Mouse (Mus musculus) neutrophil, adult 5-6 weeks (primary cell): ENCODE measurements around the gene Ppm1h. TPM values are rescaled to one million over a fixed set of nuclear protein-coding genes. Genes with fewer than 3 reads are reported as not detected.
"Not testable (repeated sequence)": the region's sequence is repeated elsewhere in the genome, so short reads cannot be mapped to it uniquely, and the experiment has no call there.

ENCODE experiments used
- ATAC-seq: fragments of 151-379, 151-347 bp; 2 replicates; pipeline ENCODE4 v1.8.0; 2017; ENCODE audit warnings: mild to moderate bottlenecking, moderate TSS enrichment; ENCODE audit not compliant: insufficient number of reproducible peaks, poor library complexity, low FRiP score, severe bottlenecking; ENCODE audit errors: extremely low read depth
- total RNA-seq: library from RNA; stranded (forward); fragments of 200-1000 nt; gene quantifications from 2 replicates; pipeline ENCODE4 v1.2.3, GENCODE M21; 2017

The Ppm1h gene
- total RNA-seq, 1 experiment from 2014 or later, result 28.0 TPM

DNA sequence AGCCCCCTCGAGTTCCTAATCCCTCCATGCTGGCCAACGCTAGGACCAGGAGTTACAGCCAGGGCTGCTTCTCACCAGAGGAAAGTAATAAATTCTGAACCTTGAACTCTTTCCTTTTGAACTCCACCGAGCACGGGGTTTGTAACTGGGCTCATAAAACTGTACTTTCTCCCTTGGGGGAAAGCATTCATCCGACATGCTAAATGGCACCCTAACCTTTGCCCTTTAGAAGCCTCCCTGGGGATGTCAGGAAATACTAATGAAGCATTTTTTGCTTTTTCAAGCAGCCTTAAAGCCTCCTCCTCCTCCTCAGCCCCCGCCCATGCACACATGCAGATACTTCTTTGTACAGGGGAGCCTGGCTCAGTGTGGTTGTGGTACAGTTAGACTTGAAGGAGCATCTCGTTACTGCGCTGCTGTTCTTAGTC lies 232.2 kb downstream of the Ppm1h start:
- no peak for ATAC-seq

DNA sequence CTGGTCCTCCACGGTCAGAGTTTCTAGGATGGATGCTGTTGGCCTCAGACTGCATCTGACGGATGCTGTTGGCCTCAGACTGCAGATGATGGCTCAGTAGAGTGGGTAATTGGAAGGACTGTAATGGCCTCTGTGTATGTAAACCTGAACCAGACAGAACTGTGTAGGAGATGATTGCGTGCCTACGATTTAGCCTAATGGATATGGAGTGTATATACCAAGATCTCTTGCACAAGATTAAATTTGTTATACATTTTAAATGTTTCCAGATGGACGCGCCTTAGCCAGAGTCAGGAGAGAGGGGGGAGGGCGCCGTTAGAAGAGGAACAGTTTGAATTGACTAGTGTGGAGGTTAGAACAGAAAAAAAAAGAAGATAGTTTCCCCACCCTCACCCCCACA lies 233.1 kb downstream of the Ppm1h start:
- ATAC-seq, result no peak

DNA sequence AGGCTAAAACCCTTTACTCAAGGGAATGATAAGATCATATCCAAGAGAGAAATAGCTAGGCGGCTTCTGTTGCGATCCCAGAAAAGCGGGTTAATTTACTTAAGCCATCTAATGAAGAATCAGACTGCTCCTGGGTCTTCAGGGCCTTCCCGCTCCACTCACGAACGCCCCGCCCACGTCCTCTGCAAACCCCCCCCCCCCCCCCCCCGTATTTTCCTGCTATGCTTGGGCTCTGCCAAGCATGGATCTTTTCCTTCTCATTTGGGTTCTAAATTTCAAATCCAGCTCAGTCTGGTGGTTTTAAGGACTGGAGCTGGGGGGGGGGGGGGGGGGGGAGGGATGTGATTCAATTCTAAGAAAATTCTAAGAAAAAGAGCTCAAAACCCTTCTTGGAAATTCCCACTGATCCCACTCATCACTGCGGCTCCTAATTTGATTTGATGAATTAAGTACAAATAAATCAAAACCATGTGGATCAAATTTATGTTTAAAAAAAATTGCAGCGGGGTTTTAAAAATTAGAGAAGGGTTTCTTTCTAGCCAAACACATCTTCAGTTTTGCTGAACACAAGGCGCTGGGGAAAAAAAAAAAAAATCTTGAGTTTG lies 233.6 kb downstream of the Ppm1h start:
- no peak for ATAC-seq

DNA sequence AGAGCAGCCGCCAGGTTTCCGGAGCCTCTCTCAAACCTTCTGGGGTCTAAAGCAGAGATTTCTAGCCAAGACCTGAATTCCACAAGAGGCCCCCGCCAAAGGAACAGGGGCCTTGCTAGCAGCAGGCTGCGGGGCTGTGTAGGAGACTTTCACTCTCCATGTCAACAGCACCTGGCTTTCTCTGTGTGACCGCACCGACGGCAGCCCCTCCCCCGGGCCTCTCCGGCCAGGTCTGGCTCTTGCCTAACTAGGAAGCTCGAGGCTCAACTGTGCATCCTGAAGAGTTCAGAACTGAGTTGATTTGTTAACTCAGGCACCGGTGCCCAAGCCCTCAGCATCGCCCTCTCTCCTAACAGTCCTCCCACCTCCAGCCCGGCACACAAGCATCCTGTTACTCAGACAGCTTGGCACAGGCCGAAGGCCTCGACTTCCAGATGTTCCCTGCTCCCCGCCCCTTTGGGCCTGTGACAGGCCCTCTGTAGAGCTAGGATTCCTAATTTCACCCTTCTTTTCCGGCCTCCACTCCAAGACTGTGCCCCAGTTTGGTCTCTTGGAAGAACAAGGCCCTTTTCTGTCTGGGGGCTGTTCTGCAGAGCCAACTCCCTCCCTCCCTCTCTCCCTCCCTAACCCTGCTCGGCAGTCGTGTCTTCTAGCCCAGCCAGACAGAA lies 234.3 kb downstream of the Ppm1h start:
- no peak for ATAC-seq

DNA sequence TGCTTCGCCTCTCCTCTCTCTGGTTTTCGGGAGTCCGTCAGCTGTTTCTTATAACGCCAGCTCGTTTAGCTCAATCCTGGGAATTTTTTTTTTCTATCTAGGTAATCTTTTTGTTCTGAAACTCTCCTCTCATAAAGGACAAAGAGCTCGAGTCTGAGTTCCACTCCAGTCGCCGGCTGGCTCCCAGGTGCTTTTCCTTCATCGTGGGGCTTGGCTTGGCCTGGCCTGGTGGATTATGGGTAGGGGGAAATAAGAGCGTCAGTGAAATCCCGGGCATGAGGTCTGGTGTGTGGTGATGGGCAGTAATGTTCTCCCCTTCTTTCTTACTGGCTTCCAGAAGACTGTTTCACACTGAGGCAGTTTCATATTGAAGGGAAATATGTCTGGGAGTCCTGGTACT lies 234.8 kb downstream of the Ppm1h start:
- no peak for ATAC-seq

DNA sequence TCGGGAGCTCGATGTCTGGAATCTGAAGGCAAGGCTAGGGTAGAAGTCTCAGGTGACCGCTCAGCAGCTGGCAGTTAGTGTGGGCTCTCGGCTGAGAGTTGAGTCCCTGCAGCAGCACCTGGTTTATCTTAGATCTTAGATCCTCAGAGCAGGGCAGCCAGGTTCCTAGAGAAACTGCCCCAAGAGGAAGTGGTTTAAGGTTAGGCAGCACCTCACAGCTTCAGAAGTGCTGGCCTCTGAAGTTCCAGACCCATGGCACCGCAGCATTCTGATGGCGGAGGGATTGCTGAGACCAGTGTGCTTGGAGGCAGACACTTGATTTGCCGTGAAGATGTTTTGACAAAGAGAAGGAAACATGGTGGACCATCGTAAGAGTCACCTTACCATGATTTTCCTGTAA lies 237.3 kb downstream of the Ppm1h start:
- no peak for ATAC-seq

DNA sequence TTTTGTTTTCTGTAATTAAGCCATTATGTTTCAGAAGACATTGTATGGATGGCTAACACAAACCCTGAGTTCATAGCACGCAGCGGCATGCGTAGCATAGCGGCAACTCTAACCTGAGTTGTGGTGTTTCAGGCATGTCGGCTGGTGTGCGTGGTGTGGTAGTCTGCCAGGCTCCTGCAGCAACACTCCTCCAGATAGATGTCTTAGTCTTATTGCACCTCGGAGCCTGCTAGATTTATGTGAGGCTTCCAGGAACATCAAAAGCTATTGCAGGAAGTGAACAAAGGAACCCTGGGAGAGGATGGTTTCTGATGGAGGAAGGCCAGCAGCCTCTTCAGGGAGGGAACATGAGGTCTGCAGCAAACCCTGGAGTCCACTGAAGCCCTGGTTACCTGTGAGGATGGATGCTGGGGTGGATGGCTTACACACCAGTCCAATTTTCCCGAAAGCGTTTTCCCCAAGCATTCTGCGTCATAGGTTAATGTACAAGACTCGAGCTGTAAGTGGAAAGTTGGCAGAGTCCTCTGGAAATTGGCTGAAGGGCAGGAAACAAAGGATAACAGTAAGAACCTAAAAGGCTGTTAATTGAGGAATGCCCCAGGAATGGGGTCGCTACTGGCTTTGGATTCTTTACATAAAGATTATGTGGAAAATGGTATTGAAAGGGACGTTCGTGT lies 239.2 kb downstream of the Ppm1h start:
- ATAC-seq, result no peak

DNA sequence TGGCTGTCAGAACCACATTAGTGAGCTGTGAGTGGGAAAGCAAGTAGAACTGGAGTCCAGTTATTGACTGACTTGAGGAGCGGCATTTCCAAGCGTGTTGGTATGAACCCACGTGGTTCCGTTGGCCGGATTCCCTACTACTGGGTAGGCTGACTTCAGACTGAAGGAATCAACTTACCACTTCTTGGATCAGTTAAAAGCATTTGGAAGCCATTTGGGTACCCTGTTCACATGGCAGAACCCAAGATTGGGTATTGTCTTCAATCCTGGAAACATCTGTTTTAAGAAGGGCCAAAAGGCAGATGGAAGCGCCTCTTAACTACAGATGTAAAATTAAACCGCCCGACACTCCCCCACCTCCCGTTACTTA lies 239.7 kb downstream of the Ppm1h start:
- ATAC-seq, result no peak

DNA sequence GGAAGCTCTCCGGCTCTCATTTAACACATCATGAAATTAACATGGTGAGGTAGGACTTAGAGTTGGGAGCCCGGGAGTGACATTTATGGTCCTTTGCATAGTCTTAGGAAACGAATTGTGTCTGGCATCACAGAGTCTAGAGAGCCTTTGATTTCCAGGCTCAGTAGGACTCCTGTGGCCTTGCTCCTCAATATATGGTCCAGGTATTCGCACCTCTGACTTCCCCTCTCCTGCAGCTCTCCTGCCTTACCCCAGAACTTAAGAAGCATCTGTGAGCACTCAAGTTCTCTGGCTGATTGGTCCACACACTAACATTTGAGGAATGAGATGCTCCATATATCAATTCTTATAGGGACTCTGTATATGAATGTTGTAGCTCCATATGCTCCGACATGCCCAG lies 240.2 kb downstream of the Ppm1h start:
- ATAC-seq, result no peak

DNA sequence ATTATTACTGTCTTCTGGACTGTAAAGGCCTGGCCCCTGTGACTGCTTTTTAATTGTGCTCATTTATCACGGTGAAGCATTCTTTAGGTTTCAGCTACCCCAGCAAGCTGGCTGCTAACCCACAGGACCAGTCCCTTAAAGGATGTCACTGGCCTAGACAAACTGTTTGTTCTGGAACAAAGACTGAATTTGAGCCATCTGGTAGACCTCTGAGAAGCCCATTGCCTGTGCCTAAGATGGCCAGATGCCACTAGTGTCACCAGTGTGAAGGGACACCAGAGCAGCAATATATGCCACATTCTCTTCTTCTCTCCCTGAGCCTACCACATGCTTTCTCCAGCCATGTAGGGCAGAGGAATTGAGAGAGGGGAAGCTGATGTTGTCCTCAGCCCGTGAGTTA lies 240.9 kb downstream of the Ppm1h start:
- ATAC-seq, result no peak

DNA sequence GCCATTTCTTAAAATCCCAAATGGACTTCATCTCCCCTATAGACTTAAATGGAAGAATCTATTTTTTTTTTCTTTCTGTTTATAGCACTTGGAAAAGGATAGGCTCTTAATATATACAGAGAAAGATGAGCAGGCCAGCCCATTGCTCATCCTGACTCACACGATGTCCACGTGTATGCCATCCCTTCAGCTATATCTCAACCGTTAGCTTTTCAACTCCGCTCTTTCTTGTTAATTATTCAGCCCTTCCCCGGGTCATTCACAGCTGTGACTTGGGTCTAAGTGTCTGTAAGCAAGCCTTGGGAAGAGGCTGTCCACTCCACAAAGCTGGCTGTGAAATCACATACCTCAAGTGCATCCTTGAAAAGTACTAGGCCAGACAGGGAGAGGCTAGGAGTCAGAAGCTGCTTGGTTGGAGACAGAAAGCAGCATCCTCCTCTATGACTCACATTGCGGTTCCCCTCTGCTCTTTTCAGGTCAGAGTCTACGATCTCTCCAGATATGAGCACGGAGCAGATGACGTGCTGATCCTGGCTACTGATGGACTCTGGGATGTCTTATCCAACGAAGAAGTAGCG lies 241.7 kb downstream of the Ppm1h start:
- ATAC-seq, result no peak

DNA sequence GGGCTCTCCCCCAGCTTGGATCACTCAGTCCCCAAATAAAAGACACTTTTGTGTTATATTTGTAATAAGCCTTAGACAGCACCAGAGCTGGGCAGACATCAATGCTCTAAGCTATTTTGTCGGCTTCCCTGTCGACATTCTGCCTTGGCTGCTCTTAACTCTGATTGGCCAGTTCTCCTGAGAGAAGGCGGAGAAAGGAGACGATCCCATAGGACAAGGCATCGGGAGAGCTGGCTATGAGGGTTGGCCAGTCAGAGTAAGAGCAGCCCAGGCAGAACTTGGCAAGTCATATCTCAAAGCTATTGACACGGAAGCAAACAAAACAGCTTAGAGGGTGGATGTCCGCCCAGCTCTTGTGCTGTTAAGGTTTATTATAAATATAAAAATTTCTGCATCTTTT lies 243.7 kb downstream of the Ppm1h start:
- ATAC-seq, result no peak

DNA sequence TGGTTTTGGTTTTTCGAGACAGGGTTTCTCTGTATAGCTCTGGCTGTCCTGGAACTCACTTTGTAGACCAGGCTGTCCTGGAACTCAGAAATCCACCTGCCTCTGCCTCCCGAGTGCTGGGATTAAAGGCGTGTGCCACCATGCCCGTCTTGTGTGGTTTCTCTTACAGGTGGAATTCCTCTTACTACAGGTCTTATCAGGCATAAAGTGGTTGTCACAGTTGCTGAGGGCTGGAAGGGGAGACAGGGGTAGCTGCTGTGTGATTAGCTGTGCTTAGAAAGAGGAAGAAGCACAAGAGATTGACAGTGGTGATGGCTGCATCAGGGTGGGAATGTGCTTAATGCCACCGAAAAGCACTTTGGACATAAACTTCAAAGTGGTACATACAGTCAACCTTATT lies 246.0 kb downstream of the Ppm1h start:
- not testable (repeated sequence) for ATAC-seq

DNA sequence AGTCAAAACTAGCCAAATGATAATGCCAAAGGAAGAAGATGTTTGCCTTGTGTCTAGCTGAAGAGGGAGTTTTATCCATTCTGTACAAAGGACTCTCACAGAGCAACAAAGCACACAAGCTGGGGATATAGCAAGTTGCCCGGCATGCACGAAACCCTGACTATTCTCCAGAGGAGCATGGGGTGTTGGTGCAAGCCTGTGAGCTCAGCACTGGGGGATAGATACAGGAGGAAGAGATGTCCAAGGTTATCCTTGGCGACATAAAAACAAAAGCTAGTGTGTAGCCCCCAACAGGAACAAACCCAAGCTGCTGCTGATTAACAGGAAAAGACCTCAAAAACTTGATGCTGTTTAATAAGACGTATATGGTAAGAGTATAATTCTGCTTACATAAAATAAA lies 247.7 kb downstream of the Ppm1h start:
- no peak for ATAC-seq

DNA sequence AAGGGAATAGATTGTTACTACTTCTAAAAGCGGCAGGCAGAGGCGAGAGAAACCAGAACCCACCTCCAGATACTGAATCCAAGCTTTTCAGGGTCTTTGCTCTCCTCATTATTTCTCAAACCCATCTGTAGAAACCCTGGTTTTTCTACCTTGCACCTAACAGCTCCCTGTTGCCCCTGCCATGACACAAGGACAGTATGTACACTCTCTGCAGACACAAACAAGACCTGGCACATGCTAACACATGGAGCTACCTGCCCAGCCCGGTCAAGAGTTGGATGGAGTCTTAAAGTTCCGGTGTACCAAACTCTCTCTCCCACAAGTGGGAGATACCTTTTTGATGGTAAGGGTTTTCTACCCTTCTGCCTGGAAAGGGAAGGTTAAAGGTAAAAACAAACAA lies 252.0 kb downstream of the Ppm1h start:
- ATAC-seq, result no peak

DNA sequence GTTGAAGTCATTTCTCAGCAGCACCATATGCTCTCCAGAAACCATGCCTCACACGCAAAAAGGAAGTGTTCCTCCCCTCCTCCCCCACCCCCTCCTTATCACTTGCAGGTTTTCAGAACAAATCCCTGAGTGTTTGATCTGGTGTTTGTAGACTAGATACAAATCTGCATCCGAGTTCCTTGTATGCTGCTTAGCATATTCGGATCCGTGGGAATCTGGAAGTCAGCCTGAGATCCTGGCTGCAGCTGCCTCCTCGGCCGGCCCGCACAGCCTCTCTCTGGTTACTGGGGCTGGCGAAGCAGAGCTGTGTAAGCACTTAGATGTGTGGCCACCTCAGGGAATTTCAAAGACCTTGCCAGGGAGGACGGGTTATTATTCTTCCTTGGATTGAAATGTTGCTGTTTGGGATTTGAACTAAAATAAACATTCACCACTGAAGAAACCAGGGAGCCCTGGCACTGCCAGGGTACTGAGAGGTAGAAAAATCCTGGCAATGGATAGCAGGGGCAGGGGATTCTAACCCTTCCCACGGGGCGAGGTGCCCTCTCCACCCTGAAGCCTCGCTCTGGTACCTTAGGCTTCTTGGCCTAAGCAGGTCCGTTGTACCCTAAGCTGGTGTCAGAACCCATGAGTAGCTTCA lies 252.8 kb downstream of the Ppm1h start:
- ATAC-seq, result no peak

DNA sequence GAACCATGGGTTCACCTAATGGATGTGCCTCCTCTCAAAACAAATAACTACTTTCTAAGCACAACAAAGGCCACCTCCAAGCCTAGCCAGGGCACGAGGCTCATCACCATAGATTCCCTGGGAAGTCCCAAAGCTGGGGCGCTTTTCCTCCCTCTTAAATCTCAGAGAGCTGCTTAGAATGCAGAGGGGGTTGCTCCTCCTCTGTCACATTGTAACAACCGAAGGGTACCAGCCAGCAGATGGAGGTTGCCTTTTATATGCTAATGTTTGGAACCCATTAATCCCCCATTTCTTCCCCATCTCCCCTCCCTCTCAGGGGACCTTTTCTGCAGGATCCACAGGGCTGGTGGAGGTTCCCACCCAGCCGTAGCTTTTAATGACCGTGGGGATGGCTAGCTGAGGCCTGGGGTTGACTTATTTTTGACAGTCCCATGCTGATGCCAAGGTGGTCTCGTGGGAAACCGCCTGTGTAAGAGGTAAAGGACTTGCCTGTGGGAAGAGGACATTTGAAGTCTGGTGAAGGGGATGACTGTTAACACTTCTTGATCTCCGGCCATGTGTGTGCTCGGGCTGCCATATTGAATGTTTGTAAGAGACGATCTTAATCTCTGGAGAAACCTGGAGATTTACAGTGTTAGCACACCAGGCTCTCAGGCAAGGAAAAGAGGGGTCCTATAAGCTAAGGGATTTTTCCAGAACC lies 253.4 kb downstream of the Ppm1h start:
- no peak for ATAC-seq

DNA sequence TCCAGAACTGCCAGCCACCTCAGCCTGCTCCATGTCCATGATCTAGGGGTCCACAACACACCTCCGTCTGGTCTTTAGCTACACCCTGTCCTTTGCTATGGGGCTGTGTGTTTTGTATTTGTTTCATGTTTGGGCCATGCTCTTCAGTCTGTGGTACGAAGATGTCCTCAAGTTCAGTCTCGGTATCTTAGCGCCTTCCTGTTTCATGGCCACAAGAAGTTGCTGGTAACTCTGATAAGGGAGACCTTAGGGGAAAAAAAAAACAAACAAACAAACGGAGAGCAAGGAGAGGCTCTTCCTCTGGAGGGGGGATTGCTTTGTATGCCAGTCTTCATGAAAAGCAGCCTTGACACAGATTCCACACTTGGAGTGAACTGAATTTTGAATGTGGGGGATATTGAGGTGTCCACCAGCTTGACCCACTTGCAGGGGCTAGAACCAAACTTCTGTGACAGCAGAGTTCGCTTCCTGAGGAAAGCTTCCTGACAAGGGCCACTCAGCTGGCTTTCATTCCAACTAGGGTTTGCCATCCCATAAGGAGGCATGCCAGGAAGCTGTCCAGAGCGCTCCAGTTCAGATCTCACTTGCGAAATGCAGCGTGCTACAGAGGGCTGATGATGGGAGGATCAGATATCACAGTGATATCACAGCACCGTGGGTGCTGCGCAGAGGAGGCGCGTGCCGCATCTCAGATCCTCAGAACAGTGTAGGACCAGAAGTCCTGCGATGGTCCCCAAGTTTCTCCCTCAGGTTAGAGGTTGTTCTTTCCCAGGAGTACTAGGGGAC lies 254.7 kb downstream of the Ppm1h start:
- no peak for ATAC-seq
